Mouse (Mus musculus) CH12.LX (cell line): ENCODE results near the gene Trafd1. TPM values are rescaled to one million over a fixed set of nuclear protein-coding genes. Genes with fewer than 3 reads are reported as not detected.

Experiments
- DNase-seq: peaks from one replicate; pipeline ENCODE4 v3.0.0-alpha.2; 2013; ENCODE audit errors: extremely low read depth
- H3K27ac ChIP-seq: 2 replicates; pipeline ENCODE4 v1.5.1; 2012; ENCODE audit warnings: low read depth, mild to moderate bottlenecking, control low read depth, moderate library complexity; ENCODE audit not compliant: insufficient read depth
- H3K27me3 ChIP-seq: replicated peaks from 2 replicates; pipeline ENCODE3; 2012; ENCODE audit warnings: inconsistent platforms
- H3K36me3 ChIP-seq, 2 experiments: replicated peaks in 1 of 2; 2 replicates each; pipeline versions ENCODE3 to v1.6.1; 2012; ENCODE audit warnings: inconsistent platforms in 1 of 2, low read length in 1 of 2, mild to moderate bottlenecking in 1 of 2, mixed read lengths in 1 of 2, moderate library complexity in 1 of 2; ENCODE audit not compliant: control insufficient read depth in 1 of 2, insufficient read depth in 1 of 2
- H3K4me1 ChIP-seq, 2 experiments: 2 replicates each; pipeline ENCODE4 v1.6.1; 2012; ENCODE audit warnings: inconsistent platforms in 1 of 2, moderate library complexity in 1 of 2; ENCODE audit not compliant: insufficient read depth in 2 of 2, control insufficient read depth in 1 of 2
- H3K4me2 ChIP-seq: 2 replicates; pipeline ENCODE4 v1.6.1; 2012; ENCODE audit warnings: low read depth, mild to moderate bottlenecking, control low read depth; ENCODE audit not compliant: poor library complexity, insufficient read depth, severe bottlenecking
- H3K4me3 ChIP-seq, 3 experiments: fragments of 150-350 bp in 1 of 3; sonication (generic) in 1 of 3; replicated peaks in 1 of 3; 2 replicates each; pipeline versions ENCODE3 to v1.5.1; 2011 to 2012; ENCODE audit warnings: low read depth in 2 of 3, low read length in 2 of 3, mild to moderate bottlenecking in 2 of 3, moderate library complexity in 2 of 3, control low read depth in 1 of 3, improper control_type of control experiment in 1 of 3, inconsistent platforms in 1 of 3, mixed read lengths in 1 of 3; ENCODE audit not compliant: poor library complexity in 1 of 3
- H3K79me2 ChIP-seq: replicated peaks from 2 replicates; pipeline ENCODE4 v1.6.1; 2012; ENCODE audit warnings: mild to moderate bottlenecking, moderate library complexity; ENCODE audit not compliant: control insufficient read depth, poor library complexity, insufficient read depth, severe bottlenecking; ENCODE audit errors: extremely low read depth
- H3K9ac ChIP-seq: 2 replicates; pipeline ENCODE4 v1.6.1; 2012; ENCODE audit warnings: low read depth, mild to moderate bottlenecking, control low read depth, moderate library complexity; ENCODE audit not compliant: insufficient read depth
- H3K9me3 ChIP-seq: replicated peaks from 2 replicates; pipeline ENCODE3; 2012; ENCODE audit warnings: low read length, inconsistent platforms, mixed read lengths
- CHD1 ChIP-seq: IDR thresholded peaks from 2 replicates; pipeline ENCODE4 v1.6.1; 2012; ENCODE audit warnings: low read depth, low read length, improper control_type of control experiment, inconsistent platforms
- CTCF ChIP-seq, 2 experiments: IDR thresholded peaks in 1 of 2; conservative IDR thresholded peaks in 1 of 2; 2 replicates each; pipeline ENCODE4 v1.5.1; 2011 to 2012; ENCODE audit warnings: low read depth in 2 of 2, low read length in 2 of 2, improper control_type of control experiment in 1 of 2, inconsistent platforms in 1 of 2, mild to moderate bottlenecking in 1 of 2, moderate library complexity in 1 of 2
- ELF1 ChIP-seq: IDR thresholded peaks from 2 replicates; pipeline ENCODE4 v1.6.1; 2014; ENCODE audit warnings: low read depth, mild to moderate bottlenecking, inconsistent platforms, low read length, improper control_type of control experiment
- EP300 ChIP-seq: IDR thresholded peaks from 2 replicates; pipeline ENCODE4 v1.6.1; 2011; ENCODE audit warnings: low read length, improper control_type of control experiment
- ETS1 ChIP-seq: conservative IDR thresholded peaks from 2 replicates; pipeline ENCODE4 v1.6.1; 2012; ENCODE audit warnings: low read depth, mild to moderate bottlenecking, inconsistent platforms, low read length, improper control_type of control experiment, moderate library complexity
- HCFC1 ChIP-seq: IDR thresholded peaks from 2 replicates; pipeline ENCODE4 v1.6.1; 2012; ENCODE audit warnings: low read depth, mild to moderate bottlenecking, inconsistent platforms, low read length, improper control_type of control experiment
- JUN ChIP-seq: IDR thresholded peaks from 2 replicates; pipeline ENCODE4 v1.6.1; 2011; ENCODE audit warnings: low read depth, mild to moderate bottlenecking, low read length, improper control_type of control experiment, moderate library complexity; ENCODE audit not compliant: insufficient read depth
- JUND ChIP-seq: conservative IDR thresholded peaks from 2 replicates; pipeline ENCODE4 v1.6.1; 2011; ENCODE audit warnings: low read depth, low read length, improper control_type of control experiment
- MAFK ChIP-seq: IDR thresholded peaks from 2 replicates; pipeline ENCODE4 v1.6.1; 2011; ENCODE audit warnings: low read length, improper control_type of control experiment; ENCODE audit not compliant: insufficient replicate concordance
- MEF2A ChIP-seq: IDR thresholded peaks from 2 replicates; pipeline ENCODE4 v1.6.1; 2014; ENCODE audit warnings: low read depth, mild to moderate bottlenecking, inconsistent platforms, low read length, improper control_type of control experiment, borderline replicate concordance
- MYC ChIP-seq: IDR thresholded peaks from 2 replicates; pipeline ENCODE4 v1.6.1; 2011; ENCODE audit warnings: low read depth, mild to moderate bottlenecking, improper control_type of control experiment, low read length
- NELFE ChIP-seq: IDR thresholded peaks from 2 replicates; pipeline ENCODE4 v1.6.1; 2011; ENCODE audit warnings: low read depth, low read length, improper control_type of control experiment
- NRF1 ChIP-seq: IDR thresholded peaks from 2 replicates; pipeline ENCODE4 v1.6.1; 2014; ENCODE audit warnings: low read depth, mild to moderate bottlenecking, inconsistent platforms, low read length, improper control_type of control experiment, moderate library complexity
- PAX5 ChIP-seq: IDR thresholded peaks from 2 replicates; pipeline ENCODE4 v1.6.1; 2012; ENCODE audit warnings: low read length, inconsistent platforms, mixed read lengths
- POLR2AphosphoS2 ChIP-seq: IDR thresholded peaks from 2 replicates; pipeline ENCODE4 v1.6.1; 2011; ENCODE audit warnings: low read depth, low read length, improper control_type of control experiment
- RAD21 ChIP-seq: IDR thresholded peaks from 2 replicates; pipeline ENCODE4 v1.6.1; 2011; ENCODE audit warnings: low read depth, mild to moderate bottlenecking, low read length, improper control_type of control experiment, moderate library complexity
- SMC3 ChIP-seq: IDR thresholded peaks from 2 replicates; pipeline ENCODE4 v1.6.1; 2011; ENCODE audit warnings: low read depth, low read length, improper control_type of control experiment
- TCF12 ChIP-seq: IDR thresholded peaks from 2 replicates; pipeline ENCODE4 v1.6.1; 2014; ENCODE audit warnings: low read depth, mild to moderate bottlenecking, inconsistent platforms, low read length, improper control_type of control experiment
- USF2 ChIP-seq: conservative IDR thresholded peaks from 2 replicates; pipeline ENCODE4 v1.6.1; 2011; ENCODE audit warnings: low read depth, low read length, improper control_type of control experiment
- ZC3H11A ChIP-seq: IDR thresholded peaks from 2 replicates; pipeline ENCODE4 v1.6.1; 2012; ENCODE audit warnings: low read depth, mild to moderate bottlenecking, inconsistent platforms, low read length, improper control_type of control experiment
- ZKSCAN1 ChIP-seq: IDR thresholded peaks from 2 replicates; pipeline ENCODE4 v1.6.1; 2012; ENCODE audit warnings: low read depth, inconsistent platforms, low read length, improper control_type of control experiment, borderline replicate concordance
- ZNF384 ChIP-seq: IDR thresholded peaks from 2 replicates; pipeline ENCODE4 v1.6.1; 2012; ENCODE audit warnings: low read depth, low read length, improper control_type of control experiment, inconsistent platforms
- dilution Hi-C: fragments of 300-500 bp; cut with MboI; formaldehyde crosslinking; loops from 2 replicates; pipeline ENCODE4 v1.14.3; 2020; ENCODE audit warnings: low sequenced_read_pairs; ENCODE audit not compliant: extremely low pct_unique_long_range_greater_than_20kb, extremely low pct_ligation_motif_present
- in situ Hi-C: fragments of 300-500 bp; cut with MboI; formaldehyde crosslinking; loops from 3 replicates; pipeline ENCODE4 v1.14.3; 2019; ENCODE audit warnings: low sequenced_read_pairs, low pct_ligation_motif_present, low pct_unique_long_range_greater_than_20kb, mixed read lengths
- polyA plus RNA-seq: library from polyadenylated mRNA; unstranded; fragments of >175 nt; gene quantifications from 2 replicates; pipeline ENCODE4 v1.2.1, GENCODE M21; 2012; ENCODE audit warnings: low read depth; ENCODE audit not compliant: insufficient read length
- total RNA-seq, 2 experiments: library from RNA; depleted of rRNA; stranded (reverse); fragments of 300-350 nt in 1 of 2; fragments of >200 nt in 1 of 2; gene quantifications; 2 replicates each; pipeline ENCODE4 v1.2.3; 2012 to 2014

The Trafd1 gene
- total and polyA plus RNA-seq, 3 experiments: 31.7 to 52.8 (median 42.3) TPM

DNA sequence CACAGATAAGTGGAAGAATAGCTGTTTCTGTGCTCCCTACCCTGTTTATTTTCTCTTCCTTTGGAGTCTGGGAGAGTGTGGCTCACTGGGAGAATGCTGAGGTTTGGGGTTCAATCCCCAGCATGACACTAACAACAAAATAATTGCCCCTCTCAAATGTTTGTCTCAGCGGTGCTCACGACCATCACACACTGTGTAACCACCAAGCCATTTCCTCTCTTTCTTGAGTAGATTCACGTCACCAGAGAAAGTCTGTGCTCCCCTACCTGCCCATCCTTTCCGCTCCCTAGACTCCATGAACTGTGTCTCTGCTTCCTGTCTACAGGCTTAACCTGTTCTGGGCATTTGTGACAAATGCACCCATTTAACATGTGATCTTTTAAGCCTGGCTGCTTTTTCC is 50.0 kb downstream of the Trafd1 start:
- in situ Hi-C loops: no loop called here
- Histone ChIP-seq H3K9me3 (no peaks in the 10 kb centered on the region), H3K4me1 (peaks cover 6 to 21% of the 10 kb centered on the region in 2 experiments), H3K36me3 (peaks cover 52 to 82% of the 10 kb centered on the region in 2 experiments), H3K4me2 (no peak overlapping the region)
- dilution Hi-C loops: no loop called here
- no peak for TF ChIP-seq USF2
- TF ChIP-seq NELFE: no peak
- TF ChIP-seq PAX5: no peak
- TF ChIP-seq TCF12: no peak
- no peak for TF ChIP-seq ELF1
- TF ChIP-seq ZNF384: no peak
- TF ChIP-seq MEF2A: no peak
- TF ChIP-seq POLR2AphosphoS2: no peak
- no peak for TF ChIP-seq HCFC1
- no peak for TF ChIP-seq CHD1
- TF ChIP-seq MYC: no peak
- no peak for TF ChIP-seq CTCF (conservative IDR thresholded peaks at IDR 0.05 in 1 of 2, IDR thresholded peaks at IDR 0.05 in 1 of 2; ENCODE audit: low read depth in 2 of 2, low read length in 2 of 2)
- TF ChIP-seq JUN: no peak
- TF ChIP-seq SMC3: no peak
- TF ChIP-seq NRF1: no peak
- no peak for TF ChIP-seq ETS1
- TF ChIP-seq ZKSCAN1: no peak
- no peak for TF ChIP-seq EP300
- no peak for TF ChIP-seq MAFK
- TF ChIP-seq, all 38 proteins: peak for 0
- DNase-seq: no peak
- Histone ChIP-seq H3K4me3 (no peak overlapping the region), H3K27me3 (no peaks in the 10 kb centered on the region), H3K9ac (no peak overlapping the region), H3K27ac (no peak overlapping the region), H3K79me2 (no peaks in the 10 kb centered on the region)

DNA sequence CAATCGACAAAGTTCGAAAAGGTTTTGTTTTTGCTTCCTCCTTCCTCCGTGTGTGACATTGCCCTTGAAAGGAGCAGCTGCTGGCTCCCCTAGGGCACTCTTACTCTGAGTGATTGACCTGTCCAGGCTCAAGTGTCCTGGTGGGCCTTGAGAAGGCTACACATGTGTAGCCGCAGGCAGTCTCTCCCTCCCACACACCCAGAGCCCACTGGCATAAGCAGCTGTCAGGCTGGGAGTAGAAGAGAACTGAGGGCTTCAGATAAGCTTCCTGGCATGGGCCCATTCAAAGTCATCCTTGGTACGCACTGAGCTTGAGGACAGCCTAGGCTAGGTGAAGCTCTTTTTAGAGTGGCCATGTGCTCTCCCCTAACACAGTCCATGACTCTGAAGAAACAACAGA is 51.0 kb downstream of the Trafd1 start:
- Histone ChIP-seq H3K27ac (no peak overlapping the region), H3K4me3 (no peak overlapping the region), H3K9me3 (no peaks in the 10 kb centered on the region), H3K36me3 (peaks cover 52 to 75% of the 10 kb centered on the region in 2 experiments), H3K27me3 (no peaks in the 10 kb centered on the region), H3K9ac (no peak overlapping the region), H3K79me2 (no peaks in the 10 kb centered on the region), H3K4me2 (no peak overlapping the region), H3K4me1 (peaks cover 7 to 15% of the 10 kb centered on the region in 2 experiments)
- in situ Hi-C loops: no loop called here
- dilution Hi-C loops: no loop called here
- no peak for DNase-seq
- no peak for TF ChIP-seq JUND
- no peak for TF ChIP-seq EP300
- no peak for TF ChIP-seq MAFK
- TF ChIP-seq POLR2AphosphoS2: no peak
- TF ChIP-seq USF2: no peak
- TF ChIP-seq RAD21: no peak
- no peak for TF ChIP-seq NRF1
- TF ChIP-seq CHD1: no peak
- TF ChIP-seq ZC3H11A: no peak
- TF ChIP-seq JUN: no peak
